Mouse (Mus musculus) liver, postnatal 0 days (tissue): ENCODE data around the gene Sptbn4.

ENCODE experiments used
- CTCF ChIP-seq: sonication (generic); IDR thresholded peaks from 2 replicates; pipeline ENCODE4 v1.5.1; 2016; ENCODE audit warnings: antibody characterized with exemption, low read depth
- EP300 ChIP-seq: IDR thresholded peaks from 2 replicates; pipeline ENCODE4 v1.6.1; 2016; ENCODE audit warnings: antibody characterized with exemption, low read depth, mild to moderate bottlenecking

DNA sequence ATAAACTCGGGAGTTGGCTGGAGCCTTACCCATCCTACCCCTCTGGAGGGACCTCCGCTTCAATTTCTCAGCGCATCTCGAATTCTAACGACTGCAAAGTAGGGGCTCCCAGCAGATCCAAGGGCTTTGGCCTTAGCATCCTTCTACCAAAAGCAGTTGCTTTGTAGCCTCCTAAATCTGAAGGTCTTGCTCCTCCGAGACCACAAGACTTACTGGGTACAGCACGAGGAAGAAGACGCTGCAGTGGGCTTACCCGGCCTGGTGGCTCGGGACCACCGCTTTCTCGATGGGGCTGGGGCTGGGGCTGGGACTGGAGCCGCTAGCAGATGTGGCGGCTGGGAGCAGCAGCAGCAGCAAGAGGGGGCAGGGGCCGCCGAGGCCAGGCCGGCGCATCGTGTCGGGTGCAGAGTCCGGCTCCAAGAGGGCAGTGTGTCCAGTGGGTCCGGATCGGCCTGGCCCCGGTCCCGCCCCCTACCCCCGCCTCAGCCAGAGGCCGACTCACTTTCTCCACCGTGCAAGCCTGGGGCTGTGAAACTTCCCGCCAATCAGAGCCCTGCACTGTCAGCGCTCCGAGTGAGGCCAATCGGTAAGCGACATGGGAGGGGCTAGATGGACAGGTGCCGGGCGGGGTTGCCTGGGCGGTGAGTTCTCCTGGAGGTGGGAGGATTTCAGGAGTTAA, 110.2 kb downstream of the Sptbn4 start, which contains the start of gene Ltbp4:
- no peak for TF ChIP-seq CTCF
- TF ChIP-seq EP300: no peak
